Mouse (Mus musculus): ENCODE data around the gene Bag1.

DNA sequence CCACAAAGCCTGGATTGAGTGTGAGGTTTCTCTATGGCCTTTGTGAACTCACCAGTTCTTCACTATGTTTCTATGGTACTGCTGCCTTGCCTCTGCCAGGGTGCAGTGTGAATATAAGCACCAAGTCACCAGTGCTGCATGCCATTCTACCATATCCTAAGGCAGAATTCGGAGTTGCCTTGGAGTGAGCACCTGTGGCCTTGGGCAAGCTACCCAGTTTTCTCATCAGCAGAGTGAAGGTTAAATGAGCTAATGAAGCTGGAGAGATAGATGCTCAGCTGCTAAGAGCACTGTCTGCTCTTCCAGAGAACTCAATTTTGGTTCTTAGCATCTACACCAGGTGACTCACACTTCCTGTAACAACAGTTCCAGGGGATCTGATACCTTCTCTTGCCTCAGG lies 25.9 kb upstream of the Bag1 start:
- TF ChIP-seq CTCF (IDR thresholded peaks at IDR 0.05) (no peak), POLR2A (IDR thresholded peaks at IDR 0.05; ENCODE audit: insufficient read depth, low read depth, low read length) (no peak), EP300 (IDR thresholded peaks at IDR 0.05; ENCODE audit: insufficient read depth, low read depth, low read length) (no peak)
